Mouse (Mus musculus): Measurements from ENCODE around the gene Il17a.
"Not testable (repeated sequence)": the region's sequence is repeated elsewhere in the genome, so short reads cannot be mapped to it uniquely, and the experiment has no call there.

The Il17a gene

DNA sequence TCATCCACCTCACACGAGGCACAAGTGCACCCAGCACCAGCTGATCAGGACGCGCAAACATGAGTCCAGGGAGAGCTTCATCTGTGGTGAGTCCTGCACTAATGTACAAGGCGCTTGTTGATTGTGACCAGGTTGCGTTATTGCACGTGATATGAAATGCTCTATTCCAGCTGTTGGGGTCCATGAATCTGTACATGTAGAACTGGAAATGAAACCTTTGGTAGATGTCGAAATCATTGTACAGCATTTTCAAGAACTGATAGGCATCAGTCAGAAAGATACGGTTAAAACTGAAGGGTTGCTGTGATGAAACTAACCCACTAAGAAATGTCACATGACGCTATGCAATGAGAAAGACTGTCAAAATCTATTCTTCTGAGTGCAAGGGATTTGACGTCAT, at the start of gene Il17a:
Il17a (plus strand) TSS at position 3 of the 400 bp plus-strand sequence.
- no peak for DNase-seq (ENCODE audit: low spot score)

DNA sequence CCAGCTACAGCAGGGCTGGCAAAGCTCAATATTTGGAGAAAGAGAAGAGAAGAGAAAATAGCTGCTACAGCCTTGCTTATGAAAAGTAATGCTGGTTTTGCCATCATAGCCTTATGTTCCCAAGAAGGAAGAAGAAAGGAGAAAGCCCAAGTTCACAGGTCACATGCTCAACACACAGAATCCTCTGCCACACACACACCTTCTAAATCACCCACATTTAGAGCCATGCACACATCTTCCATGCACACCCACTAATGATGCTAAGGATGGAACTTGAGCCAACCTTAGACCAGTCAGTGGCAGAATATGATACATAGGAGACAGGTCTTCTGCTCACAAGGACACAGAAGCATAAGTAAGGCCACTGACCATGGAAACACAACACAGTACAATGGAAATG, 47.9 kb upstream of the Il17a start:
- no peak for DNase-seq (ENCODE audit: low spot score)

DNA sequence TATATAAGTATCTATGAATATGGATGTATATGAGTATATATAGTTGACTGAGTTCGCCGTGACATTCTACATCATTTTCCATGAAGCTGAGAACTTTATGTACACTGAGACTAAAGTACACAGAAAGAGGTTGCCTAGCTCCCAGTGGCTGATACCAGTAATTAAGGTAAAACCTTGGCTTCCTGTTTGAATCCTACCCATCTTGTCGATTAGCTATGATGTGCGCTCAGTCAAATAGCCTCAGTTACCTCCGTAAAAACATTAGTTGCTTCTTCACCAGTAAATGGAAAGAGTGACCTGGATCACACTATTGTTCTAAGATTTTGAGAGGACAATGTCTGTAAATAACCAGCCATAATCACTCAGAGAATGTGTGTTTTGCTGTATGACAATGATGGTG, 47.3 kb upstream of the Il17a start:
- no peak for DNase-seq (ENCODE audit: low spot score)

DNA sequence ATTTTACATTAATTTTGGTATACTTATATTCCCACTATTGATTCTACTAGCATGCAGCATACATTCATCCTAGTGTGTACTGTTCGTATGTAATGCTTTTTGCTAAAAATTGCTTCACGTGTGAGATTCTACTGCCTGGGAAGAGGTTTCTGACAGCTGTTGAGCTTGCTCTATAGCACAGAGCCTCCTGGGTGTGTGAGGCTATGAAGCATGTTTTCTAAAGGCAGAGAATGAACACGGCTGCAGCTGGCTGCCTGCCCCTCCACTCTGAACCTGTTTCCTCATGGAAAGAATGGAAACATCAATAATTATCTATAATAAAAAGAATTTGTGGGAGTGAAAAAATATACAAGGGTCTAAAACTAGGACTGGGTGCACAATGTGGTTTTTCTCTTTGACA, 46.9 kb upstream of the Il17a start:
- no peak for DNase-seq (ENCODE audit: low spot score)

DNA sequence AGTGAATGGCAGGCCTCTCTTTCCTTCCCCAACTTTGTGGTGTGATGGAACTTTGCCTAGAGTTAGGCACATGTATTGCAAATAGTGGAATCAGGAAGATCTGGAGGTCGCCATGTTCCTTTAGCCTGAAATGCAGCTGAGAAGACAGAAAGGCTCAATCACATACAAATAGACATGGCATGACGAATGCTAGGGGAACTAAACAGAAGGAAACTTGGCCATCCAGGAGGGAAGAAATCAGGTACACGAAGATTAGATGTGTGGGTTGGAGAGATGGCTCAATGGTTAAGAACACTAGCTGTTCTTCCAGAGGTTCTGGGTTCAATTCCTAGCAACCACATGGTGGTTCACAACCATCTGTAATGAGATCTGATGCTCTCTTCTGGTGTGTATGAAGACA, 46.3 kb upstream of the Il17a start:
- DNase-seq (ENCODE audit: low spot score) = no peak

DNA sequence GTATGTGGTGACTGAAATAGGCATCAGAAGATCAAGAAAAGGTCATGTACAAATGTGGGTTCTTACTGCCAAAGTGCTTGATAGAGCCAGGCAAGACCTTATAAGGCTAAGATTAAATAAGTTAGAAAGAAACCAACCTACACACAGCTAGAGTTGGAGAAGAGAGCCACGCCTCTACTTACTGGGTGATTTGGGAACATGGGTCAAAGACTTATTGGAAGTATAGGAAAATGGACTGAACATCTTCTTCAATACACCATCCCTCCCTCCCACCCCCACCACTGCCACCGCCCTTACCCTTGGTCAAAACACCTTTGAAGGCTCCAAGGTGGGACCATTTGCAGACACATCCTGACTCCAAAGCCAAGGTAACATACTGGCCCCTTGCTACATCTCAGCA, 45.3 kb upstream of the Il17a start:
- no peak for DNase-seq (ENCODE audit: low spot score)

DNA sequence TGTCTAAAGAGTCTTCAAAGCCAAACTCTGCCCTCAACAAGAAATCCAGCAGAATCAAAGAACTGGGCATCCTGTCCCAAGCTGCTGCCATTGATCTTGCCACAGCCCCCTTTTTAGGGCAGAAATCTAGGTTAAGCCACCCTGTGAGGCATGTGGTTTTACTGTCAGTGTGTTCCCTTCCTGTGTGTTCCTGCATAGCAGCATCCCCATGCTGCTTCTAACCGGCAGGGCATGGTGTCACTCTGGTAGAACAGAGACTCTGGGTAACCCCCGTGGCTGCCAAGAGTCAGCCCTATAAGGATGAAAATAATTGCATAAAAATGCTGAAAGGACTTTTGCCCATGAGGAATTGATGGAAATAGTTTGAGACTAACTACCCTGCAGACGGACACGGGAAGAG, 44.8 kb upstream of the Il17a start:
- DNase-seq (ENCODE audit: low spot score) = no peak

DNA sequence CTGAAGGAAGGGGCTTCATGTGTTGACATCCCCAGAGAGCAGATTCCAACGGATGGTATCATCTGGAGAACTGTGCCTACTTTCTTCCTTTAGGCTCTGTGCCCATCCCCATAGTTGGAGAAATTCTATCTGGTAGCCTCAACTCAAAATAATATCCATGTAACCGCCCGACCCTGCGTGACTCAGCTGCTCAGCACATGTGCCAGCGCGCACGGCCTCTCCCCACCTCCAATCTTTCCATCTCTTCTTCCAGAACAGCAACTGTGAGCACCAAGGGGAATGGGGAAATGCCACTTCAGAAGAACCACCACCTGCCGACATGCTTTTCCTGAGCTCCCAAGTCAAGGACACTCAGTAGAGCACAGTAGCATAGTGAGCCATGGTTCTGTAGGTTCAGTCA, 39.4 kb upstream of the Il17a start:
- DNase-seq (ENCODE audit: low spot score) = no peak

DNA sequence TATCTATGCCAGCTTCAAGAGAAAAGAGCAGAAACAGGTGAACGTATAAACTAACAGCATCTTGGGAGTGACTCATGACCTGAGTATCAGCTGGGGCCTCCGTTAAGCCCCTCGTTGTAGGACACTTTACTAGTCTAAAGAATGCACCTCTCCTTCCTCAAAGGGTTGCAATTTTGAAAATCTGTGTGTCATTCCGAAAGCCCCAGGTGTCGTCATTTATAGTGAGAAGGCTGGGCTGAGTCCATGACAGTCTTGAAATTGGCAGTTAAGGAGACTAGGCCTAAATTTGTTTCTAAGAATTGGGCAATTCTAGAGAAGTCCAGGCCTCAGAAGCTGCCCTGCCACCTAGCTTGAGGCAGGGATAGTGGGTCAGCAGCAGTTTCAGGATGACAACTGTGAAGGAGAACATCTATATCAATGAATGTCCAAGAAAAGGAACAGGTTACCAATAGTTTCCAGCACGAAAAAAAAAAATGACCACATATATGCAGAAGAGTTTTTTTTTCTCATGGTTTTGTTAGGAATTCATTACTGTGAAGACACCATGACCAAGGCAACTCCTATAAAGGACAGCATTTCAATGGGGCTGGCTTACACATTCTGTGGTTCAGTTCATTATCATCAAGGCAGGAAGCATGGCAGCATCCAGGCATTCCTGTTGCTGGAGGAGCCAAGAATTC, 36.9 kb upstream of the Il17a start:
- DNase-seq (ENCODE audit: low spot score) = no peak

DNA sequence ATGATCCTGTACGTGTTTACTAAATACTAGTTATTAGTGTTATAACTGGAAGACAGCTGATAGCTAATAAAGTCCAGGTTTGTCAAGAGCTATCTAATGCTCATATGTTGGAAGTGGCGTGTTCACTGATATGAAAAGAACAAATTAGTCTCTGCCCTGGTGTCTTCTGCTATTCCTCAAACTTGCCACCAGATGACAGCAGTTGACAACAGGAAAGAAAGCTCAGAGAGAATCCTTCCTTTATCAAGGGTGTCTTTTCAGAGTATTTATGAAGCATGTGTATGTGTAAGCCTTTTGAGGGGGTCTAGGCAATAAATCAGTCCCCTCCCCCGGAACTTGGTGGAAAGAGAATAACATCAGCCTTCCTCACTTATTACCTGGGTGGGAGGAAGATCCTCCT, 30.7 kb upstream of the Il17a start:
- no peak for DNase-seq (ENCODE audit: low spot score)

DNA sequence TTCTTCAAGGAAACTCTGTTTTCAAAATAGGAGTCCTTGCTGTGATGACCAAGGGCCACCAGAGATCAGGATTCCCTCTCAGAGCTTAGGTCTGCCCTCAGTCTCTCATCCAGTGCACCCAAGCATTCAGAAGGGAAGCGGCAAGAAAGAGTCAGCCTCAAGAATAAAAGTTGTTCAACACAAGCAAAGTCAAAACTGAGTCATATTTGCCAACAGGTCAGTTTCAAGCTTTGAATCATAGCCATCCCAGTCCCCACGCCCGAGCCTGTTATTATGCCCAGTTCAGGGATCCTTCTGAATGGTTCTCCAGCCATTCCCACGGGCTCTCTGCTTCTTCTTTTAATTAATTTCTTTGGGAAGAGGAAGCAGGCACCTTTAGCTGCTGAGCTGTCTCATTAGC, 5.9 kb downstream of the Il17a start:
- no peak for DNase-seq (ENCODE audit: low spot score)

DNA sequence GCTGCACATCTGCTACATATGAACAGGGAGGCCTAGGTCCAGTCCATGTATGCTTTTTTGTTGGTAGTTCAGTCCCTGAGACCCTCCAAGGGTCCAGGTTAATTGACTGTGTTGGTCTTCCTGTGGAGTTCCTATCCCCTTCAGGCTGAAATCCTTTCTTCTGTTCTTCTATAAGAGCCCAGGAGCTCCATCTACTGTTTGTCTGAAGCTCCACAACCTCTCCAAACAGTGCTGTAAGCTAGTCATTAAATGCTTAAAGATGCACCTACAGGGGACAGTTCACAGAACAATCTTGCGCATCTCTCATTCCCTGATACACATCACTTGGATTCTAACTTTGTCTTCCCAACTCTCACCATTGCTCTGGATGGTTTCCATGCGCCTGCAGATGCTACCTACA, 7.8 kb downstream of the Il17a start:
- no peak for DNase-seq (ENCODE audit: low spot score)

DNA sequence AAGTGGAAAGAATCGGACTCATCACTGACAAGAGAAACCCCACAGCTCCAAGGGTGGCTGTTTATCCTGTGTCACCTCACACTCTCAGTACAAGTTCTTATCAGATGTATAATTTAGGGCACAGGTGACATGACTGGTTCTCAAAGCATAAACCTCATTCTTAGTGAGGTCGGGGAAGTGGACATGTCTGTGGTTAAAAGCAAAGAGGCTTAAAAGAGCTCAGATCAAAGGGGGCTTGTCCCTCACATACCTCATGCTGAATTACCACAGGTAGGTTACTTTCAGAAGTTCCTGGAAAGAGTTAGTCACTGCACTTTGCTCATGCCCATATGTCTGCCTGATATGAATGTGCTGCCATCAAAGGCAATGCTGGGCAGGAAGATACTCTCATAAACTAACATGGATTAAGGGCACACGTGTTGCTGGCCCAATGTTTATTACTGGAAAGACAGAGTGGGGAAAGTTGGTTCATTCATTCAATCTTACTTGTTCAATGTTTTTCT, 9.8 kb downstream of the Il17a start:
- DNase-seq (ENCODE audit: low spot score) = no peak

DNA sequence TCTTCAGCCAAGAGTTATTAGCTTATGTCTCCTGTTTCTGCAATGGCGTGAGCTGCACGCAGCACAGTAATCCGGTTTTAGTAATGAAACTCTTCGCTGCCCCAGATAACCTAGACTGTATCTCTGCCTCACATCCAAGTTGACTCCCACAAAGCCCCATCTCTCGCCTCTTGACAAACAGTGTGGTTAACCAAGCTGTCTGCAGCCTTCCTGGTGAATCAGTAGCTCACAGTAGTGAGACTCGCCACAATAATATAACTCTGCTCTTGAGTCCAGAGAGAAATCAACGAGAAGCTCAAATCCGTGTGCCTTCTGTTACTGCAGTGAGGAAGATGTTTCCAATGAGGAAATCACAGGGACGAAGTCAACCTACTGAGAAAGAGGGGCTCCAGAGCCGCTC, 23.7 kb downstream of the Il17a start:
- no peak for DNase-seq (ENCODE audit: low spot score)

DNA sequence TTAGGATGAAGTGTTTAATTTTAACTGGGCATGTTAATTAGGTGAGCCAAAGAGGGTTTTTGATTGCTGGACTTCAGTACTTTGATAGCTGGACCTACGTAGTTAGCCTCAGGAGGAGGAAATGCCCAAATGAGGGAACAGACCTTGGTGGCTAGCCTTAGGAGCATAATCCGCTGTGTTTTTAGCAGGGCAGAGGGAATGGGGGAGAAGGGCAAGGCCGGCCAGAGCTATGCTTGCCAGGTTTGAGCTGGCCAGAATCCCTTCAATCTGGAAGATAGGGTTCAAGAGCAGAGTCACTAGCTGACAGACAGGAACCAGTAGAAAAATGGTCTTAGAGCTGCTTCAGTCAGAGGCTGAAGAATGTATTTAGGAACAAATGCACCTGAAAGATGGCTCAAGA, 26.9 kb downstream of the Il17a start:
- no peak for DNase-seq (ENCODE audit: low spot score)

DNA sequence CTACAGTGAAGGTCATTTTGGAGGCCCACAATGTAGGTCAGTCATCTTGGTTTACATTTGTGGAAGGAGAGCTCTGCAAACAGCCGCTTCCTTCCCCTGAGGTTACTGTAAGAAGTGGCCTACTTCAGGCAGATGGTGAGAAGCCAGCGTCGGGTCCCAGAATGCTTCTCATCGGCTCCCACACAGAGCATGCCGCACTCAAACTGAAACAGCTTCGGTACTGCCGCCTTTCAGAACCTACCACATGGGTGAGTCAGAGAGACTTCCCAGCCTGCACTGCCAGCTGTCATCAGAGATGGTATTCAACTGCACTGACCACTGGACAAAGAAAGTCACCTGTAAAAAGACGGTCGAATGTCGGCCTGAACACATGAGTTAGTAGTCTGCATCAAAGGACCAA, 29.1 kb downstream of the Il17a start:
- DNase-seq (ENCODE audit: low spot score) = no peak

DNA sequence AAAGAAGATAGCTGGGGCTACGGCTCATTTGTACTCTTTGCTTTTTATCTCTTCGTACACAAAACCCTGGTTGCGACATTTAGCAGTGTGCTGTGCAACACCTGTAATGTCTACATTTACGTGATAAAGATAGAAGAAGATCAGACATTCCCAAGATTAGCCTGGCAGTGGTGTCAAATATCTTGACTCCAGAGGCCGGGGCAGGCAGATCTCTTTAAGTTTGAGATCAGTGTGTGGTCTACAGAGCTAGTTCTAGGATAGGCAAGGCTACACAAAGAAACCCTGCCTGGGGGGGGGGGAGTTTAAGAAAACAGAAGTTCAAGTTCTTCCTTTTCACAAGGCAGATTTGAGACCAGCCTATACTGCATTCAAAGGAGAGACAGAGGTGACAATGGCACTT, 29.6 kb downstream of the Il17a start:
- no peak for DNase-seq (ENCODE audit: low spot score)

DNA sequence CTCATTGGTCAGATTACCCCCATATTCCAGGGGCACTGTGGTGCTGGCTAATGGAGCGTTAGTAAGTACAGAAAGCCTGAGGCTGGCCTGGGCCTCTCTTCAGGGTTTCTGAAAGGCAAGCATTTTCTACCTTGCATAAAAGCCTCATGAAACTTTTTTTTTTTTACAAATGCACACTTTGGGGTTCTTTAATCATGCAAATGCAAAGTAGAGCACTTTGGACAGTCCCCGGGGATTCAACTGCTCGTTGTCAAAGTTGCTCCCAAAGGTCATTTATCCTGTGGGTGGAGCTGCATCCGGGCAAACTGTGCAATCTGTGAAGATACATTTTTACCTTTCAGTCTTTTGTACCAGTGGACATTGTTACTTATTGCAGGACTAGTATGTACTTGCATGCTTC, 30.7 kb downstream of the Il17a start:
- no peak for DNase-seq (ENCODE audit: low spot score)

DNA sequence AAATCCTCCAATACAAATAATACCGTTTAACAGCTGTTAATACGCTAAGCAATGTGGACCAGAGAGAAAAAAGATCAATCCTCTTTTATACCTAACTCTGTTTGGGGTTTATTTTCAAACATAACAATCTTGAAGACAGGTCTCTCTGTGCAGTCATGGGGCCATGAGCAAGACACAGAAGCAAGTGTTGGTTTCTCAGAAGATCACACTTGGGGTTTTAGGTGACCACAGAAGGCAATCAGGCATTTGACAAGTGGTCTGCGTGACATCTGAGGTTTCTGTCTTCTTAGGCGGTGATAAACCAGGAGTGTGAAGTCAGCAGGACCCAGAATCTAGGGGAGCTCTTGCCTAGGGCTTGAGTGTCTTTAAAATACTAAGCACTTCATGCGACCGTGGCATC, 35.8 kb downstream of the Il17a start:
- no peak for DNase-seq (ENCODE audit: low spot score)

DNA sequence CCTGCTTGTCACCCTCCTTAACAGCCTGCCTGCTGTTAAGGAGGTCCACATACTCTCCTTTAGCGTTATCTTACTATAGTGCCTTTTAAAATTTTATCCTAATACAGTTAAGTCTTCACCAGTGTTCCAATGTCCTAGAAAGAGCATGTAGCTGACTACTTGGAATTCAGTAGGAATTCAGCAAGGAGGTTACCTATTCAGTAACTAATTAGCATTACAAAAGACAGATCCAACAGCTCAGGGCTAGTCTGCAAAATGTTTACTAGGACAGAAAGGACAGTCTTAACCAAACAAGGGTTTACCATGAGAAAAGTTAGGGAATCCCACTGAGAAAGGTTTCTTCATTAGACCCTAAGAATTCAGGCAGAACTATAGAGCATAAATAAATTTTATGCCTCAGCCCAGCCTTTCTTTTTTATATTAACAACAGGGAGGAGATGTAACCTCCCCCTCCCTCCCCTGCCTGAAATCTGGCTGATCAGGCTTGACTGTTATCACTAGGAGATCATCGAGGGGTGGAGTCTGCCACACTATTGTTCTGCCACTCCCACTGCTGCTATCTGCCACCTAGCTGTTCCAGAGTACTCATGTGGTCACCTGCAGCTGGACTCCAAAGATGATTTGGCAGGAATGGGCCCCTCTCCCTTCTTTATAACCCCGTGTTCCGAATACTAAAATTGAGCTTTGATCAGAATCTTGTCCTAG, 43.5 kb downstream of the Il17a start:
- not testable (repeated sequence) for DNase-seq (ENCODE audit: low spot score)

DNA sequence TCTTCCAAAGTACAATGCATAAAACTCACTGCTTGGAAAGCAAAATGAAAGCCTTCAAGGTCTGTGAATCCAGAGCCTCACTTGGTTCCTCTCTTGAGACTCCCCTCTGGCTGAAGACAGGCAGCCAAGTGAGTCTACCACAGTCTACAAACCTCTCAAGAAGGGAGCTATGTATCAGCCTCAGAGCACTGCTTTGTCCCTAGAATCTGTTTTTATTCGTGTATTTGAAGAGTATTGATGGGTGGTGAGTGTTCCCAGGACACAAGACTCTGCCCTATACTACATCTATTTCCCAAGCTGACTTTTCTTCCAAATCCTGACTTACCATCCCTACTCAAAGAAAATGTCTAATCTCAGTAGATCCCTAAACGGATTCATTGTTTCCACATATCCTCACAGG, 47.7 kb downstream of the Il17a start:
- DNase-seq (ENCODE audit: low spot score) = no peak

All from lung, postnatal 25 days (tissue).